Mouse (Mus musculus) midbrain, embryonic 14.5 days (tissue): ENCODE measurements at regions not wholly inside any gene's neighbourhood (a gene's known extent, or its start where the extent isn't known, plus 50 kb on each side); places are given as distances from the start of the nearest gene placed in this dataset.

Experiments
- ATAC-seq: fragments of 200-750 bp; cut with Nextera tagmentation; 2 replicates; pipeline ENCODE4 v1.8.0; 2017; ENCODE audit warnings: moderate number of reproducible peaks, moderate library complexity; ENCODE audit not compliant: low FRiP score, low TSS enrichment
- DNase-seq: peaks from one replicate; pipeline ENCODE4 v3.0.0-alpha.2; 2015
- H3K27ac ChIP-seq: fragments of 300-500 bp; sonication (generic); replicated peaks from 2 replicates; pipeline ENCODE4 v1.5.1; 2014; ENCODE audit warnings: mild to moderate bottlenecking, low read depth, low read length, moderate library complexity
- H3K27me3 ChIP-seq: fragments of 300-500 bp; sonication (generic); 2 replicates; pipeline ENCODE4 v1.6.1; 2014; ENCODE audit warnings: low read length, control low read depth, mixed read lengths; ENCODE audit not compliant: control insufficient read depth, insufficient read depth
- H3K36me3 ChIP-seq: fragments of 300-500 bp; sonication (generic); 2 replicates; pipeline ENCODE4 v1.6.1; 2014; ENCODE audit warnings: low read length, control low read depth; ENCODE audit not compliant: control insufficient read depth, insufficient read depth
- H3K4me1 ChIP-seq: fragments of 300-500 bp; sonication (generic); 2 replicates; pipeline ENCODE4 v1.6.1; 2014; ENCODE audit warnings: mild to moderate bottlenecking, antibody characterized with exemption, low read length, control low read depth; ENCODE audit not compliant: control insufficient read depth, insufficient read depth
- H3K4me2 ChIP-seq: fragments of 300-500 bp; sonication (generic); 2 replicates; pipeline ENCODE4 v1.6.1; 2014; ENCODE audit warnings: mild to moderate bottlenecking, low read length, moderate library complexity
- H3K4me3 ChIP-seq: fragments of 300-500 bp; sonication (generic); replicated peaks from 2 replicates; pipeline ENCODE4 v1.5.1; 2014; ENCODE audit warnings: low read depth, low read length
- H3K9ac ChIP-seq: fragments of 300-500 bp; sonication (generic); replicated peaks from 2 replicates; pipeline ENCODE4 v1.6.1; 2014; ENCODE audit warnings: mild to moderate bottlenecking, low read length, moderate library complexity
- H3K9me3 ChIP-seq: fragments of 300-500 bp; sonication (generic); 2 replicates; pipeline ENCODE4 v1.6.1; 2016; ENCODE audit warnings: low read length, control low read depth, mixed read lengths; ENCODE audit not compliant: control insufficient read depth
- WGBS: fragments of 180-500 bp; shearing (Covaris S2); extraction: QIAGEN DNeasy Blood & Tissue Kit; methylation state at CpG from one replicate; pipeline ENCODE4 v1.1.7; 2014; 5-methylcytosine and 5-hydroxymethylcytosine counted together

DNA sequence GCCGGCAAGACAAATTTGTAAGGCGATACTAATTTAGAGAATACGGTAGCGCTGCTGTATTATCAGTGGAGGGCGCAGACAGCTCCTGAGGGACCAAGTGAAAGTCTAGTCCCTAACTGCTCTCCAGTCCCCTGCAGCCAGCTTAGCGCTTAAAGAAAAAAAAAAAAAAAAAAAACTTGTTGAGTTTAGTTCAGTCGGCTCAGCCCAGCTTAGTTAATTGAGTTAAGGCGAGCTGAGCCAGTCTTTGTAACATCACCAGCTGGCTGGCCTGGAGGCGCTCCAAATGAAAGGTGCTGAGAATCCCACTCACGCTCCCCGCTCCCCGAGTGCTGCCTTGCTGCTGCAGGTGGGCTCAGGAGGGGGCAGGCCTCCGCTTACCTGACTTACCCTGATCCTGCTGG lies 128.6 kb downstream of the 2410131K14Rik start:
- H3K27ac ChIP-seq: no peak overlapping the region

DNA sequence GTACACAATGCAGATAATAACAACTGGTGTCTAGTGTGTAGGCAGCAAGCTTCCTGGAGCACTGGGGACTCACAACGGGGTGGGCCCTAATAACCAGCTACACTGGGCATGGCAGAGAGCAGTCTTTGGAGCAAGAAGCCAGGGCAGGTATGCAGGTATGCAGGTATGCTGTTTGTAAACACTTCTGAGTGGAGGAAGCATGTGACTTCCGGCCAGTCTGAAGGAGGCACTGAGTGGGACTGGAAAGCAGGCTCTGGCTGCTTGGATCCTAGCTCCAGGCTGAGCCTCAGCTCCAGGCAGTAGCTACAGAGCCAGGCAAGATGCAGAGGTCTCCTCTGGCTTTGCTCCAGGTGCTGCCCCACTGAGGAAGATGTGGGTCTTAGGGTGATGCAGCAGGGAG lies 129.9 kb downstream of the 2410131K14Rik start:
- DNase-seq: no peak
- ATAC-seq: no peak
- Histone ChIP-seq H3K9me3 (no peaks in the 10 kb centered on the region), H3K4me2 (no peak overlapping the region), H3K4me3 (no peak overlapping the region), H3K27ac (no peak overlapping the region), H3K36me3 (no peaks in the 10 kb centered on the region), H3K4me1 (peaks cover 12% of the 10 kb centered on the region; the same call in 1 of the 2 replicates), H3K27me3 (peaks cover 25% of the 10 kb centered on the region; the same call in 1 of the 2 replicates), H3K9ac (no peak overlapping the region)
- 68% methylated on average over 2 of the region's 2 CpGs for WGBS

More for the DNA sequence above, 128.6 kb downstream of the 2410131K14Rik start:
- ATAC-seq: no peak
- DNase-seq: peak; percentile 69
- Histone ChIP-seq H3K9ac (no peak overlapping the region), H3K27me3 (peaks cover 15% of the 10 kb centered on the region; the same call in 1 of the 2 replicates), H3K9me3 (no peaks in the 10 kb centered on the region), H3K4me1 (peaks cover 5% of the 10 kb centered on the region; the same call in 1 of the 2 replicates), H3K4me3 (no peak overlapping the region), H3K36me3 (no peaks in the 10 kb centered on the region), H3K4me2 (no peak overlapping the region)
- 5% methylated on average over 13 of the region's 13 CpGs for WGBS

DNA sequence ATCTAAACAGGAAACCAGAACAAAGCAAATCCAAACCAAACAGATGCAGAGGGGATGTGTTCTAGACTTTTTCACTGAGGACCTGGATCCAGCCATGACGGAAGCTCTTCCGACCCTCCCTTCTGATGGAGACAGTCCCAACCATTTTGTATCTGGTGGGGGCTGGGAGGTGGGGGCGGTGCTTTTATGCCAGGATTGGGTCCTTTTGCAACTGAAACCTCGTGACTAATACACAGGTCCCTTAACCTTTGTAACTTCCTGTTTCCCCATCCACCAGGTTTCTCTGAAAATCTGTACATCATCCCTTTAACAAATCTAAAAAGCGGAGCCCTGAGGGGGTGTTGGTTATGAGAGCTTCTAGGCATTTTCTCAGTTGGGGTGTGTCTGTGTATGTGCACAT lies 130.9 kb downstream of the 2410131K14Rik start:
- Histone ChIP-seq H3K27me3 (peaks cover 25% of the 10 kb centered on the region; the same call in 1 of the 2 replicates), H3K4me3 (no peak overlapping the region), H3K9ac (no peak overlapping the region), H3K27ac (no peak overlapping the region), H3K9me3 (no peaks in the 10 kb centered on the region), H3K4me1 (peaks cover 18% of the 10 kb centered on the region; the same call in 1 of the 2 replicates), H3K4me2 (no peak overlapping the region), H3K36me3 (no peaks in the 10 kb centered on the region)
- WGBS: 78% methylated on average over 5 of the region's 5 CpGs
- DNase-seq: no peak
- no peak for ATAC-seq

DNA sequence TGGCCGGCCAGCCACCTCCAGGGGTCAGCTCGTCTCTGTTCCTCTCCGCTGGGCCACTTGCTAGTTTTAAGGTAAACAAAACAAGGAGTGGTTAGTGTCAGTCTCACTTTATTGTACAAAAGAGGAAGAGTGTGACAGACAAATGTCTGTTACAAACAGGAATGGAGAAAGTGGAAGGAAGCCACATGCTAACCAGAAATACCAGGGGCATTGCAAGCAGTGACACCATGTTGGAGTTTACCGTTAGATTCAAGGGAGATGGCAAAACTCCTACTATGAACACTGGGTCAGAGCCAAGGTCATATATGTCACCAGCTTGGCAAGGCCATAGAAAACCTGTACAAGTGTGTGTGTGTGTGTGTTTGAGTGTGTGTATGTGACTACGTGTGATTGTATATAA lies 131.5 kb downstream of the 2410131K14Rik start:
- Histone ChIP-seq H3K36me3 (no peaks in the 10 kb centered on the region), H3K27me3 (peaks cover 25% of the 10 kb centered on the region; the same call in 1 of the 2 replicates), H3K27ac (no peak overlapping the region), H3K4me1 (peaks cover 24% of the 10 kb centered on the region; the same call in 1 of the 2 replicates), H3K9ac (no peak overlapping the region), H3K9me3 (no peaks in the 10 kb centered on the region), H3K4me3 (no peak overlapping the region), H3K4me2 (no peak overlapping the region)
- no peak for DNase-seq
- 68% methylated on average over 5 of the region's 5 CpGs for WGBS
- ATAC-seq: no peak

DNA sequence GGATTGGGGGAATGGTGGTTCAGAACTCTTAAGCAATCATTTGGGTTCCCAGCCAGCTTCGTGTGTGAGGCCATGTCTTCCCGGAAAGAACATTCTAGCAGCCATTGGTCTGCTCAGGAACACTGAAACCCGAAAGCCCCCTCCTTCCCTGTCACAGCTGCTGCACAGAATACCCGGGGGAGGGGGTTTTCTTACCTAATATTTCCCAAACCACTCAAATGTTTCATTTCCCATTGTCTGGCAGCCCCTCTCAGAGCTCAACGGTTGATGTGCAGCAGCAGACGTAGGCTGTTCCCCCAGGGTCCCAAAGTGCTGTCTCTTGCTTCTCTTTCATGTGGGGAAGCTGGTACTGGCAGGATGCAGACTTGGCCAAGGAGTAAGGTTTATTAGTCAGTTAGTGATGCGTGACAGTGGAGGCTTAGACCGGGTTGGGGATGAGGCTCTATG lies 132.4 kb downstream of the 2410131K14Rik start:
- Histone ChIP-seq H3K4me2 (no peak overlapping the region), H3K9me3 (no peaks in the 10 kb centered on the region), H3K36me3 (no peaks in the 10 kb centered on the region), H3K9ac (no peak overlapping the region), H3K27me3 (peaks cover 25% of the 10 kb centered on the region; the same call in 1 of the 2 replicates), H3K27ac (no peak overlapping the region), H3K4me1 (peaks cover 24% of the 10 kb centered on the region; the same call in 1 of the 2 replicates), H3K4me3 (no peak overlapping the region)
- ATAC-seq: no peak
- peak; percentile 58 for DNase-seq
- WGBS: 23% methylated on average over 8 of the region's 8 CpGs

DNA sequence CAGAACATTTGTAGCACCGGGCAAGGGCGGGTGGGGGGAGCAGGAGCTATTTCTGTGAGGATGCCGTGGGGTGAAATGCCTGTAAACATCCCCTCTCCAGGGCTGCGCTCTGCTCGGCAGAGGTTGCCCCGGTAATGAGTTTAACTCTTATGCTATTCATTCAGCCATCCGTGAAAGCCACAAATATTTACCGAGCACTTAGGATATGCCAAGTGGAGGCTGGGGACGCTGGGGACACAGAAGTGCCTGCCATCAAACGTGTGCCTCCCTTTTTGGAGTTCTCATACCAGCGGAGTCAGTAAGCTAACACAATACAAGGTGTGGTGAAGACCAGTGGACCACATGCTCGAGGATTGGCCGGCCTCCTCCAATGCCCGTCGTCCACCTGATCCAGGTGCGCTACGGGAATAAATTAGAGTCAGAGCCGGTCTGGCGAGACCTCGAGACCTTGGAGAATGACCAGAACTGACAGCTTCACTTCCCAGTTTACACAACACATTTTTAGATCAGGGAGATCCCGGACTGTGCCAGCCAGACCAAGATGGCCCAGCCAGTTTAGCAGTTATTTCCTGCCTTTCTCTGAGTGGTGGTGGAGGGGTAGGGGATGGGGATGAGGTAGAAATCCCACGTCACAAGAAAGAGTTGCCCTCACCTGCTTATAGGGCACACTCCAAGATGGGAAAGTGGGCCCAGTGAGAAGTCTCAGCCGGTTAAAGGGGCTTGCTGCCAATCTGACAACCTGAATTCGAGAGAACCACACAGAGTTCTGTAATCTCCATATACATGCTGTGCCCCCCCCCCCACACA lies 134.4 kb downstream of the 2410131K14Rik start:
- WGBS: 30% methylated on average over 24 of the region's 24 CpGs
- Histone ChIP-seq H3K36me3 (no peaks in the 10 kb centered on the region), H3K4me1 (peaks cover 19% of the 10 kb centered on the region; the same call in 1 of the 2 replicates), H3K4me3 (no peak overlapping the region), H3K4me2 (no peak overlapping the region; the same call in 1 of the 2 replicates), H3K27me3 (peaks cover 24% of the 10 kb centered on the region; the same call in 1 of the 2 replicates), H3K9me3 (no peaks in the 10 kb centered on the region), H3K9ac (no peak overlapping the region), H3K27ac (no peak overlapping the region; the same call in 1 of the 2 replicates)
- ATAC-seq: no peak
- DNase-seq: peak; percentile 51

DNA sequence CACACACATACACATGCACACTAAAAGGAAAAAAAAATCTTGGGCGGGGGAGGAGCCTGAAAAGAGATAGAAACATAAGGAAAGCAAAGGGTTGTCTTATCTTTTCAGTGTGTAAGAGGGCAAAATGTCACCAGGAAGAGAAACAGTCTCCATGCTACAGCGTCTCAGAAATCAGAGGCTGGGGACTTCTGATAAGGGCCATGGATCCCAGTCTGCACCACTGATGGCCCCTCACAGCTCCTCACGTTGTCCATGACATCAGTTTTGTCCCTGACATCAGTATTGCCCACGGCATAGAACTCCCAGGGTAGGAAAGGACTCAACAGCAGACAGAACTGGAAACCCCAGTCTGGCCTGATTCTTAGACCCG lies 135.0 kb downstream of the 2410131K14Rik start:
- H3K9ac ChIP-seq: peak overlapping the region; percentile 48; the same call in 1 of the 2 replicates
- H3K27me3 ChIP-seq: peaks cover 24% of the 10 kb centered on the region; the same call in 1 of the 2 replicates
- no peak for DNase-seq
- H3K4me1 ChIP-seq: peaks cover 19% of the 10 kb centered on the region; the same call in 1 of the 2 replicates
- 29% methylated on average over 5 of the region's 5 CpGs for WGBS
- no peaks in the 10 kb centered on the region for H3K9me3 ChIP-seq
- H3K27ac ChIP-seq: peak overlapping the region; percentile 77
- ATAC-seq: no peak
- H3K36me3 ChIP-seq: no peaks in the 10 kb centered on the region
- no peak overlapping the region; the same call in 1 of the 2 replicates for H3K4me3 ChIP-seq
- peak overlapping the region; percentile 73 for H3K4me2 ChIP-seq

DNA sequence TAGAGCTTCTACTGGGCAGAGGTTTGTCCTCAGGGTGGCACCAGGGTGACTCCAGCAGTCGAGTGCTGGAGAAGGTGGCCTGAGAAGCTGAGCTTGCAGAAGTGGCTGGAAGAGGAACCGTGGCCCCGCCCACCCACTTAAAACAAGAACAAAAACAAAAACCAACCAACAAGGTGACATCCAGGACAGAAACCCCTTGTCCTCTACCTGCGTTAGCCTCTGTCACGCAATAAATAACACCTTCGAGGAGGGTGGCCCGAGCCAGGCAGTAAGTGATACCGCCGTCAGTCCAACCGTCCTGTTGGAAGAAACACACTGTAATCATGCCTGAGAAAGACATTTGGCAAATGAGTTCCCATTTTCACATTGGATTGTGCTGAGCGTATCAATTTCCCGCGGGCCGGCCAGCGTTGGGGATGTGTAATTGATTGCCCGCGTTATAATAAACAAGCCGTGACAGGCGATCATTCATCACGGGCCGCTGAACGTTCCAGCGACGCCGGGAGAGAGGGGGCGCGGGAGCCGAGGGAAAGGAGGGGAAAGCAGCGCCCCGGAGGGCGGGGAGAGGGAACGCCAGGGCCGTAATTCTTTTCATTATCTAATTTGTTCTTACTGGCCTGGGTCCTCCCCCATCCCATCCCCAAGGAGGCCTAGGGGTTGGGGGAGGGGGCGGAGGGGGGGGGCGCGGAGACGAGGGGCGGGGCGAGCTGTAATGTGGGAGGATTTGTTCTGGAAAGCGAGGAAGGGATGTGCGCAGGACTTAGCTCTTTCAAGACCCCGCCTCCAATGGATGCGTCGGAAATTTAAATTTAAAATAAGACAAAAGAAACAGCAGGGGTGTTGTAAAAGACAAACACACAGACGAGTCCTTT lies 135.6 kb downstream of the 2410131K14Rik start:
- H3K4me2 ChIP-seq: peak overlapping the region; percentile 73
- under 1% methylated on average over 44 of the region's 45 CpGs for WGBS
- peaks cover 19% of the 10 kb centered on the region; the same call in 1 of the 2 replicates for H3K4me1 ChIP-seq
- peak overlapping the region; percentile 48 for H3K9ac ChIP-seq
- DNase-seq (peak; percentile 85), ATAC-seq (peak; percentile 73; the same call in 1 of the 2 replicates)
- peak overlapping the region; percentile 39 for H3K4me3 ChIP-seq
- no peaks in the 10 kb centered on the region for H3K9me3 ChIP-seq
- H3K27ac ChIP-seq: peak overlapping the region; percentile 77
- no peaks in the 10 kb centered on the region for H3K36me3 ChIP-seq
- H3K27me3 ChIP-seq: peaks cover 24% of the 10 kb centered on the region; the same call in 1 of the 2 replicates
